Mouse (Mus musculus) MEL (cell line): ENCODE measurements at regions not wholly inside any gene's neighbourhood (a gene's known extent, or its start where the extent isn't known, plus 50 kb on each side); places are given as distances from the start of the nearest gene placed in this dataset.

Experiments
- DNase-seq: peaks from one replicate; pipeline ENCODE4 v3.0.0; 2011; ENCODE audit warnings: low read depth, low spot score
- H3K27ac ChIP-seq: 2 replicates; pipeline ENCODE4 v1.5.1; 2012; ENCODE audit warnings: low read depth, mild to moderate bottlenecking, control low read depth, low read length, moderate library complexity; ENCODE audit not compliant: control insufficient read depth
- H3K27me3 ChIP-seq, 2 experiments: fragments of 150-350 bp in 1 of 2; sonication (generic) in 1 of 2; 2 replicates each; pipeline ENCODE4 v1.6.1; 2012; ENCODE audit warnings: low read length in 2 of 2, mild to moderate bottlenecking in 2 of 2, improper control_type of control experiment in 1 of 2, moderate library complexity in 1 of 2; ENCODE audit not compliant: insufficient read depth in 2 of 2, control insufficient read depth in 1 of 2
- H3K36me3 ChIP-seq, 2 experiments: 2 replicates each; pipeline ENCODE4 v1.6.1; 2012 to 2014; ENCODE audit warnings: low read length in 2 of 2, improper control_type of control experiment in 1 of 2, inconsistent platforms in 1 of 2, mild to moderate bottlenecking in 1 of 2; ENCODE audit not compliant: insufficient read depth in 2 of 2, control insufficient read depth in 1 of 2
- H3K4me1 ChIP-seq, 2 experiments: fragments of 150-350 bp in 1 of 2; sonication (generic) in 1 of 2; 2 replicates each; pipeline ENCODE4 v1.6.1; 2012; ENCODE audit warnings: low read length in 2 of 2, improper control_type of control experiment in 1 of 2, mild to moderate bottlenecking in 1 of 2; ENCODE audit not compliant: insufficient read depth in 2 of 2, control insufficient read depth in 1 of 2
- H3K4me3 ChIP-seq, 2 experiments: fragments of 150-350 bp in 1 of 2; sonication (generic) in 1 of 2; 2 replicates each; pipeline ENCODE4 v1.5.1; 2012; ENCODE audit warnings: low read depth in 2 of 2, low read length in 2 of 2, mild to moderate bottlenecking in 2 of 2, moderate library complexity in 2 of 2, control low read depth in 1 of 2, improper control_type of control experiment in 1 of 2; ENCODE audit not compliant: control insufficient read depth in 1 of 2, insufficient read depth in 1 of 2
- H3K79me2 ChIP-seq: 2 replicates; pipeline ENCODE4 v1.6.1; 2012; ENCODE audit warnings: mild to moderate bottlenecking, low read length, moderate library complexity; ENCODE audit not compliant: control insufficient read depth, poor library complexity, insufficient read depth
- H3K9ac ChIP-seq: 2 replicates; pipeline ENCODE4 v1.6.1; 2012; ENCODE audit warnings: low read depth, mild to moderate bottlenecking, control low read depth, low read length, moderate library complexity; ENCODE audit not compliant: control insufficient read depth, poor library complexity, severe bottlenecking
- H3K9me3 ChIP-seq: fragments of 150-350 bp; sonication (generic); replicated peaks from 2 replicates; pipeline ENCODE4 v1.6.1; 2012; ENCODE audit warnings: mild to moderate bottlenecking, low read length, improper control_type of control experiment, moderate library complexity; ENCODE audit not compliant: insufficient read depth
- BHLHE40 ChIP-seq: IDR thresholded peaks from 2 replicates; pipeline ENCODE4 v1.6.1; 2012; ENCODE audit warnings: low read depth, mild to moderate bottlenecking, inconsistent platforms, low read length, improper control_type of control experiment, borderline replicate concordance
- CHD1 ChIP-seq: IDR thresholded peaks from 2 replicates; pipeline ENCODE4 v1.6.1; 2012; ENCODE audit warnings: low read depth, mild to moderate bottlenecking, inconsistent platforms, low read length, improper control_type of control experiment
- CHD2 ChIP-seq: IDR thresholded peaks from 2 replicates; pipeline ENCODE4 v1.6.1; 2011; ENCODE audit warnings: low read length, improper control_type of control experiment
- CTCF ChIP-seq, 3 experiments: IDR thresholded peaks in 2 of 3; conservative IDR thresholded peaks in 1 of 3; 2 replicates each; pipeline ENCODE4 v1.5.1; 2011 to 2012; ENCODE audit warnings: low read length in 3 of 3, low read depth in 2 of 3, mild to moderate bottlenecking in 2 of 3, improper control_type of control experiment in 1 of 3, inconsistent platforms in 1 of 3, mixed read lengths in 1 of 3, moderate library complexity in 1 of 3; ENCODE audit not compliant: control insufficient read depth in 1 of 3, insufficient read depth in 1 of 3, poor library complexity in 1 of 3, severe bottlenecking in 1 of 3
- ELF1 ChIP-seq: IDR thresholded peaks from 2 replicates; pipeline ENCODE4 v1.6.1; 2014; ENCODE audit warnings: low read depth, mild to moderate bottlenecking, inconsistent platforms, low read length, improper control_type of control experiment, moderate library complexity
- EP300 ChIP-seq, 2 experiments: IDR thresholded peaks; 2 replicates each; pipeline ENCODE4 v1.6.1; 2011; ENCODE audit warnings: improper control_type of control experiment in 2 of 2, low read length in 2 of 2, low read depth in 1 of 2, mild to moderate bottlenecking in 1 of 2
- GABPA ChIP-seq: IDR thresholded peaks from 2 replicates; pipeline ENCODE4 v1.6.1; 2012; ENCODE audit warnings: low read depth, mild to moderate bottlenecking, inconsistent platforms, low read length, improper control_type of control experiment, moderate library complexity
- HCFC1 ChIP-seq: IDR thresholded peaks from 2 replicates; pipeline ENCODE4 v1.6.1; 2012; ENCODE audit warnings: low read depth, mild to moderate bottlenecking, inconsistent platforms, low read length, improper control_type of control experiment, moderate library complexity
- MAFK ChIP-seq: IDR thresholded peaks from 2 replicates; pipeline ENCODE4 v1.6.1; 2011; ENCODE audit warnings: low read depth, mild to moderate bottlenecking, low read length, improper control_type of control experiment, borderline replicate concordance
- MAX ChIP-seq: IDR thresholded peaks from 2 replicates; pipeline ENCODE4 v1.6.1; 2011; ENCODE audit warnings: low read length, improper control_type of control experiment
- MAZ ChIP-seq: IDR thresholded peaks from 2 replicates; pipeline ENCODE4 v1.6.1; 2012; ENCODE audit warnings: low read depth, mild to moderate bottlenecking, inconsistent platforms, low read length, improper control_type of control experiment
- MEF2A ChIP-seq: IDR thresholded peaks from 2 replicates; pipeline ENCODE4 v1.6.1; 2014; ENCODE audit warnings: low read depth, mild to moderate bottlenecking, inconsistent platforms, low read length, improper control_type of control experiment; ENCODE audit not compliant: poor library complexity, insufficient replicate concordance, severe bottlenecking; ENCODE audit errors: extremely low read depth
- MXI1 ChIP-seq: IDR thresholded peaks from 2 replicates; pipeline ENCODE4 v1.6.1; 2011; ENCODE audit warnings: mild to moderate bottlenecking, low read depth, low read length, improper control_type of control experiment
- MYB ChIP-seq: IDR thresholded peaks from 2 replicates; pipeline ENCODE4 v1.6.1; 2011; ENCODE audit warnings: mild to moderate bottlenecking, low read depth, low read length, improper control_type of control experiment
- POLR2A ChIP-seq, 2 experiments: IDR thresholded peaks; 2 replicates each; pipeline ENCODE4 v1.6.1; 2011 to 2012; ENCODE audit warnings: low read length in 2 of 2, mild to moderate bottlenecking in 2 of 2, control low read depth in 1 of 2, improper control_type of control experiment in 1 of 2, low read depth in 1 of 2, moderate library complexity in 1 of 2; ENCODE audit not compliant: control insufficient read depth in 1 of 2, insufficient read depth in 1 of 2, poor library complexity in 1 of 2
- POLR2AphosphoS2 ChIP-seq: IDR thresholded peaks from 2 replicates; pipeline ENCODE4 v1.6.1; 2011; ENCODE audit warnings: low read length, improper control_type of control experiment
- POLR2AphosphoS5 ChIP-seq: IDR thresholded peaks from 2 replicates; pipeline ENCODE4 v1.6.1; 2012; ENCODE audit warnings: low read depth, borderline replicate concordance, mild to moderate bottlenecking, inconsistent platforms, low read length, moderate library complexity, mixed read lengths
- RCOR1 ChIP-seq: IDR thresholded peaks from 2 replicates; pipeline ENCODE4 v1.6.1; 2012; ENCODE audit warnings: low read depth, mild to moderate bottlenecking, inconsistent platforms, low read length, improper control_type of control experiment
- SMC3 ChIP-seq: IDR thresholded peaks from 2 replicates; pipeline ENCODE4 v1.6.1; 2011; ENCODE audit warnings: low read depth, low read length, improper control_type of control experiment
- TBP ChIP-seq: IDR thresholded peaks from 2 replicates; pipeline ENCODE4 v1.8.0; 2011; ENCODE audit warnings: low read depth, low read length, improper control_type of control experiment
- TCF12 ChIP-seq: IDR thresholded peaks from 2 replicates; pipeline ENCODE4 v1.6.1; 2014; ENCODE audit warnings: low read depth, mild to moderate bottlenecking, inconsistent platforms, low read length, improper control_type of control experiment, moderate library complexity
- USF1 ChIP-seq: IDR thresholded peaks from 2 replicates; pipeline ENCODE4 v1.6.1; 2014; ENCODE audit warnings: low read depth, mild to moderate bottlenecking, inconsistent platforms, low read length, improper control_type of control experiment, moderate library complexity
- ZMIZ1 ChIP-seq: IDR thresholded peaks from 2 replicates; pipeline ENCODE4 v1.6.1; 2012; ENCODE audit warnings: low read depth, mild to moderate bottlenecking, inconsistent platforms, low read length, improper control_type of control experiment, moderate library complexity
- ZNF384 ChIP-seq: IDR thresholded peaks from 2 replicates; pipeline ENCODE4 v1.6.1; 2012; ENCODE audit warnings: low read depth, mild to moderate bottlenecking, inconsistent platforms, low read length, improper control_type of control experiment

DNA sequence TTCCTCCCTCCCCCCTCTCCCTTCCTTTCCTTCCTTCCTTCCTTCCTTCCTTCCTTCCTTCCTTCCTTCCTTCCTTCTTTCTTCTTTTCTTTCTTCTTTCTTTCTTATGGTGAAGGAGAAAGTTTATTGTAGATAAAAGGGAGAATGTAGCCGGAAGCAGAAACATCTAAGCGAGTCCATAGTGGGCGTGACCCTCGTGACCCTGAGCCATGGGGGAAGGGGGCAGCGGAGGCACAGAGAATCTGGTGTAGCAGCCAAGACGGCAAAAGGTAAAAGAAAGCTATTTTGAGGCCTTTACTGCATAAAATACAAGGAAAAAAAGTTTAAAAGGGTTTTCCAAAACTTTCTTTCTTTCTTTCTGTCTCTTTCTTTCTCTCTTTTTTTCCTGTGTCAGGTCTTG is 93.5 kb upstream of the Fbxo11 start:
- no peak for DNase-seq
- H3K27ac ChIP-seq, result no peak overlapping the region
- no peak overlapping the region for H3K4me3 ChIP-seq
- no peaks in the 10 kb centered on the region for H3K27me3 ChIP-seq
- no peaks in the 10 kb centered on the region for H3K9me3 ChIP-seq
- no peaks in the 10 kb centered on the region for H3K4me1 ChIP-seq
- TF ChIP-seq MXI1 (no peak), CHD2 (no peak), HCFC1 (no peak)
- no peak overlapping the region for H3K9ac ChIP-seq
- no peaks in the 10 kb centered on the region for H3K79me2 ChIP-seq
- no peaks in the 10 kb centered on the region for H3K36me3 ChIP-seq

DNA sequence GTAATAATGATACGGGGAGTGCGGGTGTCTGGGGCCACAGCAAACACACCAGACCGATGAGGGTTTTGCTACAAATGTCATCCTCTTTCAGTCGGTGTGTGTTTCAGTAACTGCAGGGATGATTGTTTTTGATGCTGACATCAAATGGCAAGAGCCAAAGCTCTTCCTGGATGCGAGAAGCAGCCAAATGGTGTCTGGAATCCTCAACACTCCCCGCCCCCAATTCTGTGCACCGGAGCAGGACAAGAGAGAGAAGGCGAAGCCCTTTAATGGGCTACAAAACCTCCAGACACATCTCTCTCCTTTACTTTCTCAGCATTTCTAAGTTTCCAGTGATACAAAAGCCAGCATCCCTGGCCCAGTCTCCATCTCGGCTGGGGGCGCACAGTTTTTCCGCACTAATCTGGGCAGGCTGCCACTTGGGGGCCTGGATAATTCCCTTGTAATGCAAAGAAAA is 94.1 kb upstream of the Fbxo11 start:
- Histone ChIP-seq H3K4me1 (no peaks in the 10 kb centered on the region), H3K27me3 (no peaks in the 10 kb centered on the region), H3K9ac (no peak overlapping the region), H3K9me3 (no peaks in the 10 kb centered on the region), H3K27ac (no peak overlapping the region), H3K36me3 (no peaks in the 10 kb centered on the region), H3K79me2 (no peaks in the 10 kb centered on the region), H3K4me3 (no peak overlapping the region)
- TF ChIP-seq CTCF (IDR thresholded peaks at IDR 0.05 in 2 of 3, conservative IDR thresholded peaks at IDR 0.05 in 1 of 3; ENCODE audit: control insufficient read depth in 1 of 3, insufficient read depth in 1 of 3, low read depth in 2 of 3, low read length in 3 of 3, poor library complexity in 1 of 3, severe bottlenecking in 1 of 3), result no peak
- TF ChIP-seq MAZ, result no peak
- no peak for TF ChIP-seq CHD1
- no peak for TF ChIP-seq MAX
- no peak for TF ChIP-seq TBP
- TF ChIP-seq POLR2AphosphoS2, result no peak
- no peak for TF ChIP-seq MXI1
- TF ChIP-seq SMC3, result no peak
- no peak for TF ChIP-seq ZMIZ1
- no peak for DNase-seq

- no peaks in the 10 kb centered on the region for H3K79me2 ChIP-seq
- H3K4me1 ChIP-seq, result no peaks in the 10 kb centered on the region
- no peaks in the 10 kb centered on the region for H3K9me3 ChIP-seq
- H3K4me3 ChIP-seq, result no peak overlapping the region
- H3K36me3 ChIP-seq, result no peaks in the 10 kb centered on the region
- no peak overlapping the region for H3K27ac ChIP-seq
- TF ChIP-seq ELF1, result no peak
- TF ChIP-seq GABPA, result no peak
- no peak for TF ChIP-seq POLR2A (IDR thresholded peaks at IDR 0.05; ENCODE audit: control insufficient read depth in 1 of 2, insufficient read depth in 1 of 2, low read depth in 1 of 2, low read length in 2 of 2, poor library complexity in 1 of 2)
- TF ChIP-seq POLR2AphosphoS5, result no peak
- no peak for TF ChIP-seq BHLHE40
- no peak for TF ChIP-seq TBP
- no peak for TF ChIP-seq MEF2A
- TF ChIP-seq TCF12, result no peak
- TF ChIP-seq EP300 (IDR thresholded peaks at IDR 0.05; ENCODE audit: low read depth in 1 of 2, low read length in 2 of 2), result no peak
- no peak for TF ChIP-seq MAFK
- no peak for TF ChIP-seq MAZ
- no peak for TF ChIP-seq MYB
- TF ChIP-seq ZNF384, result no peak
- TF ChIP-seq USF1, result no peak
- no peak for TF ChIP-seq POLR2AphosphoS2
- no peak for TF ChIP-seq CHD1
- no peak for TF ChIP-seq MXI1
- no peak for TF ChIP-seq RCOR1
- no peak overlapping the region for H3K9ac ChIP-seq
- DNase-seq, result no peak
- H3K27me3 ChIP-seq, result no peaks in the 10 kb centered on the region
Measured at GRCm38 (mm10) chr17:88159851-88160676, 95.0 kb upstream of the Fbxo11 start.
